Mouse (Mus musculus): ENCODE measurements at regions not wholly inside any gene's neighbourhood (a gene's known extent, or its start where the extent isn't known, plus 50 kb on each side); places are given as distances from the start of the nearest gene placed in this dataset.

GRCm38 (mm10) chr2:45244491-45244890, 127.3 kb upstream of the Zeb2 start:
- no peak for TF ChIP-seq CTCF (conservative IDR thresholded peaks at IDR 0.05; ENCODE audit: insufficient read depth, insufficient read length, low read depth, low read length)
- no peak for TF ChIP-seq POLR2A (IDR thresholded peaks at IDR 0.05; ENCODE audit: low read depth, low read length)

All from kidney, adult 2 months (tissue).